Mouse (Mus musculus) heart, adult 2 months (tissue): ENCODE results near the gene Slco3a1.

Experiments
- CTCF ChIP-seq: fragments of 200-600 bp; IDR thresholded peaks from 2 replicates; pipeline ENCODE4 v1.8.1; 2022; ENCODE audit warnings: antibody characterized with exemption, mild to moderate bottlenecking, moderate library complexity
- EP300 ChIP-seq: fragments of 200-500 bp; IDR thresholded peaks from 2 replicates; pipeline ENCODE4 v1.6.1; 2011; ENCODE audit warnings: low read depth, low read length, control low read depth; ENCODE audit not compliant: insufficient read depth

GRCm38 (mm10) chr7:74462451-74462850 lies 92.1 kb downstream of the Slco3a1 start:
- TF ChIP-seq EP300: no peak
- no peak for TF ChIP-seq CTCF
